Mouse (Mus musculus): Measurements from ENCODE around the gene Gli2. TPM values are rescaled to one million over a fixed set of nuclear protein-coding genes. Genes with fewer than 3 reads are reported as not detected.

The Gli2 gene
- total RNA-seq (2015), result not detected in 2 replicates
- total RNA-seq (2017), result not detected in 2 replicates

GRCm38 (mm10) chr1:119053402-119053841 is at the start of gene Gli2:
Gene Gli2 (minus strand): TSS chr1:119053619.
- peak; percentile 84 for ATAC-seq (replicated peaks; ENCODE audit: poor library complexity)

GRCm38 (mm10) chr1:119097921-119098521 is 44.6 kb upstream of the Gli2 start:
- no peak for ATAC-seq (replicated peaks; ENCODE audit: poor library complexity)

- peak; percentile 98 for ATAC-seq (replicated peaks; ENCODE audit: poor library complexity)
Measured at GRCm38 (mm10) chr1:119093739-119094138, 40.3 kb upstream of the Gli2 start.

GRCm38 (mm10) chr1:119089887-119090620 is 36.6 kb upstream of the Gli2 start:
- ATAC-seq (replicated peaks; ENCODE audit: poor library complexity), result no peak

GRCm38 (mm10) chr1:119087539-119087938 is 34.1 kb upstream of the Gli2 start:
- ATAC-seq (replicated peaks; ENCODE audit: poor library complexity), result peak; percentile 88

GRCm38 (mm10) chr1:119085771-119086170 is 32.4 kb upstream of the Gli2 start:
- ATAC-seq (replicated peaks; ENCODE audit: poor library complexity), result peak; percentile 67

- peak; percentile 50 for ATAC-seq (replicated peaks; ENCODE audit: poor library complexity)
Measured at GRCm38 (mm10) chr1:119083468-119083921, 30.1 kb upstream of the Gli2 start.

GRCm38 (mm10) chr1:119082231-119082991 is 29.0 kb upstream of the Gli2 start:
- ATAC-seq (replicated peaks; ENCODE audit: poor library complexity), result peak; percentile 66

GRCm38 (mm10) chr1:119077933-119078332 is 24.5 kb upstream of the Gli2 start:
- ATAC-seq (replicated peaks; ENCODE audit: poor library complexity), result no peak

GRCm38 (mm10) chr1:119076333-119076732 is 22.9 kb upstream of the Gli2 start:
- ATAC-seq (replicated peaks; ENCODE audit: poor library complexity), result no peak

GRCm38 (mm10) chr1:119075916-119076315 is 22.5 kb upstream of the Gli2 start:
- no peak for ATAC-seq (replicated peaks; ENCODE audit: poor library complexity)

- no peak for ATAC-seq (replicated peaks; ENCODE audit: poor library complexity)
Measured at GRCm38 (mm10) chr1:119075500-119075899, 22.1 kb upstream of the Gli2 start.

- ATAC-seq (replicated peaks; ENCODE audit: poor library complexity), result peak; percentile 42; the same call in 1 of the 2 replicates
Measured at GRCm38 (mm10) chr1:119074910-119075309, 21.5 kb upstream of the Gli2 start.

GRCm38 (mm10) chr1:119073876-119074275 is 20.5 kb upstream of the Gli2 start:
- no peak for ATAC-seq (replicated peaks; ENCODE audit: poor library complexity)

GRCm38 (mm10) chr1:119064892-119065671 is 11.7 kb upstream of the Gli2 start:
- ATAC-seq (replicated peaks; ENCODE audit: poor library complexity), result no peak

GRCm38 (mm10) chr1:119056491-119056890 is 3.1 kb upstream of the Gli2 start:
- ATAC-seq (replicated peaks; ENCODE audit: poor library complexity), result no peak

- ATAC-seq (replicated peaks; ENCODE audit: poor library complexity), result no peak
Measured at GRCm38 (mm10) chr1:119055801-119056200, 2.4 kb upstream of the Gli2 start.

- ATAC-seq (replicated peaks; ENCODE audit: poor library complexity), result no peak
Measured at GRCm38 (mm10) chr1:119054468-119054867, 1.0 kb upstream of the Gli2 start.

GRCm38 (mm10) chr1:119053872-119054354 is 494 bp upstream of the Gli2 start:
- ATAC-seq (replicated peaks; ENCODE audit: poor library complexity), result no peak

- no peak; the same call in 1 of the 2 replicates for ATAC-seq (replicated peaks; ENCODE audit: poor library complexity)
Measured at GRCm38 (mm10) chr1:119052631-119053177, 715 bp downstream of the Gli2 start.

Data from megakaryocyte progenitor cell, adult 5-6 weeks (primary cell).